Mouse (Mus musculus) cerebellum, adult 2 months (tissue): Measurements from ENCODE around the gene Capzb.

ENCODE experiments used
- CTCF ChIP-seq: fragments of 200-500 bp; IDR thresholded peaks from 2 replicates; pipeline ENCODE4 v1.5.1; 2011; ENCODE audit warnings: low read depth, mild to moderate bottlenecking, control low read depth, low read length, moderate library complexity, borderline replicate concordance; ENCODE audit not compliant: insufficient read depth
- POLR2A ChIP-seq: fragments of 200-500 bp; IDR thresholded peaks from 2 replicates; pipeline ENCODE4 v1.6.1; 2011; ENCODE audit warnings: low read length, control low read depth, borderline replicate concordance; ENCODE audit not compliant: insufficient read depth

DNA sequence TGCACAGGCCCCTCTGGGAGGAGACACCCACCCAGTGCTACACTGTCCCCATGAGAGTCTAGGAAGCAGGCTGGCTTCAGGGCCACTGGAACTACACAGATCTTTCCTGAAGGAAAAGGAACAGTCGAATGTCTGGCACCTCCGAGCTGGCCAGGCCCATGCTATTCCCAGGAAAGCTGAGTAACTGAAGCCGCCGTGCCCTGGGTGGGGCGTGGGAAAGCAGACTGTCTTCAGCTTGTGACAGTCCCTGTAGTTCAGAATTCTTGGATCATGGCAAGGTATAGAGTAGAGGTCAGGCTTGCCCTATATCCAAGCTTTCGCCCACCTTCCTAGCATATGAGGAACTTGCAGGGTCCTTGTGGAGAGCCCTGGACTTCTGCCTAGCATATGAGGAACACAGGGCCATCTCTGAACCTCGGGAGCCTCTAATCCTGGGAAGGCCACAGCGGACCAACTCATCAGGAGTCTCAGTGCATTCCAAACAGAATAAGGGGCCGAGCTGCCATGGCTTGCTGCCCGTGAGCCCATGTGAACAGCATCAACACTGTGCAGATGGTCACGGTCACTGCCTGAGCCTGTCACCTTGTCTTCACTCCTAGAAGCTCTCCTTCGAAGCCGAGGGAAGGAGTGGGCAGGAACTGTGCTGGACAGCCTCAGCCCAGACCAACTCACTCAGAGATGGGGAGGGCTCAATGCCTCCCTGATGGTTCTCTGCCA is 73.2 kb downstream of the Capzb start:
- TF ChIP-seq CTCF: no peak
- TF ChIP-seq POLR2A: no peak
